Mouse (Mus musculus) midbrain, embryonic 13.5 days (tissue): ENCODE measurements at regions not wholly inside any gene's neighbourhood (a gene's known extent, or its start where the extent isn't known, plus 50 kb on each side); places are given as distances from the start of the nearest gene placed in this dataset.

Experiments used
- ATAC-seq: fragments of 200-750 bp; cut with Nextera tagmentation; 2 replicates; pipeline ENCODE4 v1.8.0; 2017; ENCODE audit warnings: mild to moderate bottlenecking, moderate TSS enrichment, moderate library complexity
- H3K27ac ChIP-seq: fragments of 300-500 bp; sonication (generic); 2 replicates; pipeline ENCODE4 v1.5.1; 2015; ENCODE audit warnings: inconsistent platforms, mild to moderate bottlenecking, moderate library complexity
- H3K27me3 ChIP-seq: fragments of 300-500 bp; sonication (generic); 2 replicates; pipeline ENCODE4 v1.6.1; 2015; ENCODE audit warnings: mild to moderate bottlenecking, inconsistent platforms
- H3K36me3 ChIP-seq: fragments of 300-500 bp; sonication (generic); 2 replicates; pipeline ENCODE4 v1.6.1; 2015; ENCODE audit warnings: mild to moderate bottlenecking, inconsistent platforms
- H3K4me1 ChIP-seq: fragments of 300-500 bp; sonication (generic); replicated peaks from 2 replicates; pipeline ENCODE4 v1.6.1; 2015; ENCODE audit warnings: inconsistent platforms
- H3K4me2 ChIP-seq: fragments of 300-500 bp; sonication (generic); replicated peaks from 2 replicates; pipeline ENCODE4 v1.6.1; 2015; ENCODE audit warnings: moderate library complexity, mild to moderate bottlenecking, inconsistent platforms
- H3K4me3 ChIP-seq: fragments of 300-500 bp; sonication (generic); replicated peaks from 2 replicates; pipeline ENCODE4 v1.5.1; 2015; ENCODE audit warnings: mild to moderate bottlenecking, inconsistent platforms
- H3K9ac ChIP-seq: fragments of 300-500 bp; sonication (generic); replicated peaks from 2 replicates; pipeline ENCODE4 v1.6.1; 2015; ENCODE audit warnings: mild to moderate bottlenecking, inconsistent platforms
- H3K9me3 ChIP-seq: fragments of 300-500 bp; sonication (generic); 2 replicates; pipeline ENCODE4 v1.6.1; 2016; ENCODE audit warnings: mild to moderate bottlenecking, inconsistent platforms
- WGBS: fragments of 180-500 bp; shearing (Covaris S2); methylation state at CpG from one replicate; pipeline ENCODE4 v1.1.7; 2015; 5-methylcytosine and 5-hydroxymethylcytosine counted together

DNA sequence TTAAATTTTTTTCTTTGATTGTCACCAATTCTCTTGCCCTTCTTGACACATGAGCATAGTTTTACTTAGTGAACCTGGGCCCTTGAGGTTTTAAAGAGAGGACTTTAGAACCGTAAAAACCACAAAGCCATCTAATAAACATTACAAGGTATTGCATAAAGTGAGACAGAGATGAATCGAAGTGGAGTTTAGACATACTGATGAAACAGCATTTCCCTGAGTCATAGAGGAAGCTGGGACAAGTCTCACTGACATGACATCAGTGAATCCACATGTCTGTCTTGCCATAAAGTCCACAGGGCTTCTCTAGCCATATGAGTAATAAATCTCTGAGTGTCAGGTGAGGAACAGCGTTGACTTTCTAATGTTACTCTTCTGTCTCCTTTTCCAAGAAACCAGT is 128.4 kb downstream of the Btc start:
- Histone ChIP-seq H3K27me3 (no peaks in the 10 kb centered on the region), H3K27ac (no peak overlapping the region), H3K36me3 (no peaks in the 10 kb centered on the region), H3K4me2 (no peak overlapping the region), H3K4me3 (no peak overlapping the region), H3K4me1 (no peaks in the 10 kb centered on the region), H3K9ac (no peak overlapping the region), H3K9me3 (no peaks in the 10 kb centered on the region)
- ATAC-seq, result no peak
- 91% methylated on average over 3 of the region's 3 CpGs for WGBS

DNA sequence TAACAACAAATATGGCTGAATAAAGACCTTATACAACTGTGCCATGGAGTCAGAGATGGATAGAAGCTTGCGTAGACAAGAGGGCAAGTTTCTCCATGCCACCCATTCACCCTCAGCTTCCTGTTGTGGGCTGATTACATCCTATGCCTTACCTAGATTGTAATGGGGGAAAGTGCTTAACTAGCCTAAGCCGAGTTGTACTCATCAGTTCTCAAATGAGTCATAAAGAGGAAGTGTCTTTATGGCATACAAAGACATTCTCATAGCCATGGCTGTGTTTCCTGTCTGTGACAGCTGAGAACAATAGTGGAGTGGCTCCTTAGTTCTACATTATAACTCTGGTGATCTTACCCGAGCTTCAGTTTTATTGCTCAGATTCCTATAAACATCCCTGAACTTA is 124.3 kb downstream of the Btc start:
- no peaks in the 10 kb centered on the region for H3K9me3 ChIP-seq
- no peak overlapping the region for H3K4me2 ChIP-seq
- H3K36me3 ChIP-seq, result no peaks in the 10 kb centered on the region
- H3K27ac ChIP-seq, result no peak overlapping the region
- H3K4me1 ChIP-seq, result no peaks in the 10 kb centered on the region
- no peak overlapping the region for H3K9ac ChIP-seq
- 87% methylated on average over 3 of the region's 3 CpGs for WGBS
- no peaks in the 10 kb centered on the region for H3K27me3 ChIP-seq
- H3K4me3 ChIP-seq, result no peak overlapping the region
- ATAC-seq, result no peak

GRCm38 (mm10) chr5:91279464-91279863 is 123.3 kb downstream of the Btc start:
- WGBS, result 94% methylated on average over 2 of the region's 2 CpGs
- Histone ChIP-seq H3K9me3 (no peaks in the 10 kb centered on the region), H3K4me3 (no peak overlapping the region), H3K27me3 (no peaks in the 10 kb centered on the region), H3K9ac (no peak overlapping the region), H3K4me1 (no peaks in the 10 kb centered on the region), H3K4me2 (no peak overlapping the region), H3K27ac (no peak overlapping the region), H3K36me3 (no peaks in the 10 kb centered on the region)
- ATAC-seq, result no peak

GRCm38 (mm10) chr5:91282969-91283368 is 119.8 kb downstream of the Btc start:
- ATAC-seq, result no peak
- H3K4me1 ChIP-seq, result no peaks in the 10 kb centered on the region
- no peak overlapping the region for H3K27ac ChIP-seq
- no peaks in the 10 kb centered on the region for H3K9me3 ChIP-seq
- no peaks in the 10 kb centered on the region for H3K27me3 ChIP-seq
- H3K4me2 ChIP-seq, result no peak overlapping the region
- no peak overlapping the region for H3K4me3 ChIP-seq
- WGBS, result 86% methylated on average over 7 of the region's 7 CpGs
- H3K36me3 ChIP-seq, result no peaks in the 10 kb centered on the region
- H3K9ac ChIP-seq, result no peak overlapping the region

- WGBS, result 80% methylated on average over 4 of the region's 4 CpGs
- Histone ChIP-seq H3K36me3 (no peaks in the 10 kb centered on the region), H3K4me3 (no peak overlapping the region)
These were observed 109.7 kb downstream of the Btc start for GRCm38 (mm10) chr5:91293073-91293472.

DNA sequence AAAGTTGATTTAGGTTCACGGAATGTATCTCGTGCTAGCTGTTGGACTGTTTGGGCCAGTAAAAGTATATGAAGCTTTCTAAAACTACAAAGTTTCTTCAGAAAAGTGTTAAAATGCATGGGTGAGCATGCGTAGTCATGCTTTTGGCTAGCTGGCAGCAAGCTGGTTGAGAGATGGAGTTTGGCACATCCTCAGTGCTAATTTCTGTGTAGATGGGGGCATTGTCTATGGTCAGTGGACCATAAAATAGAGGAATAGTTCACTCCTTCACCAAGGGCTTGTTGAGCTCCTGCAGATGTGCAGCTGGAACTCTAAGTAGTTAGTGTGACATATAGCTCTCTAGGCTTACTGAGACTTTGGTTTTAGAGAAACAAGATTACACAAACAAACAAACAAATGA is 107.8 kb downstream of the Btc start:
- Histone ChIP-seq H3K4me2 (no peak overlapping the region), H3K9me3 (no peaks in the 10 kb centered on the region), H3K36me3 (no peaks in the 10 kb centered on the region), H3K4me3 (no peak overlapping the region), H3K9ac (no peak overlapping the region), H3K4me1 (no peaks in the 10 kb centered on the region), H3K27ac (no peak overlapping the region), H3K27me3 (no peaks in the 10 kb centered on the region)
- no peak for ATAC-seq
- WGBS, result 92% methylated on average over 3 of the region's 3 CpGs

More at GRCm38 (mm10) chr5:91293073-91293472, 109.7 kb downstream of the Btc start:
- Histone ChIP-seq H3K27ac (no peak overlapping the region), H3K27me3 (no peaks in the 10 kb centered on the region), H3K9ac (no peak overlapping the region), H3K9me3 (no peaks in the 10 kb centered on the region), H3K4me1 (no peaks in the 10 kb centered on the region), H3K4me2 (no peak overlapping the region)
- no peak for ATAC-seq

DNA sequence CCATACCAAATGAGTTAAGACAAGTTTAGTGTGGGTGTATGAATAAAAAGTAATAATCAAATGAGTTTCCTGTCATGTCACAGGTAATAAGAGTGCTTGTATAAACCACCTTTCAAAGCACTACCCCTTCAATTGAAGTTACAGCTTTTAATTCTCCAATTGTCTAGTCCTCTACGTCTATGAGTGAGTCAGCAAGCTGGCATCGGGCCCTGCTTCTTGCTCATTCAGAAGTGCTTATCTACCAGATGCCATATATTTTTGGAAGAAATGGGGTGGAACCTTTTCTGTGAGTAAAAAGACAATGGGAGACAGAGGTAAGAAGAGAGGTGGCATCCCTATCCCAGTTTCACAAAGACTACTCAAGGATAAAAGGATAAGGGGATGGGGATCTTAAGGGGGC is 105.7 kb downstream of the Btc start:
- Histone ChIP-seq H3K9me3 (no peaks in the 10 kb centered on the region), H3K4me1 (no peaks in the 10 kb centered on the region), H3K27ac (no peak overlapping the region), H3K36me3 (no peaks in the 10 kb centered on the region), H3K9ac (no peak overlapping the region), H3K27me3 (no peaks in the 10 kb centered on the region), H3K4me2 (no peak overlapping the region), H3K4me3 (no peak overlapping the region)
- no peak for ATAC-seq
- 87% methylated on average over 2 of the region's 2 CpGs for WGBS

DNA sequence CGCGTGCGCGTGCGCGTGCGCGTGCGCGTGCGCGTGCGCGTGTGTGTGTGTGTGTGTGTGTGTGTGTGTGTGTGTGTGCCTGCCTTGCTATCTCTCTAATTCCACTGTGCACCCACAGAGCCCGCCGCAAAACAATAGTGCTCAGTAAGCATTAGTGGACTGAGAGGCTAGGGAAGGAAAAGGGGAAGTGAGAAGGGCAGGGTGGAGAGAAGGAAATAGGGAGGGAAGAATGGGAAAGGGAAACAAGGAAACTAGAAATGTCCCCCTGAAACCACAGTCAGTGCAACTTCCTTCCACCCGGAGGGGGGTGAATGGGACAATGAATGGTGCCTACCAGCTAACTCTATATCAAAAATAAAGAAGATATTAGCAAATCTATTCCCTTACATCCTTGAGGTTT is 100.7 kb downstream of the Btc start:
- 89% methylated on average over 17 of the region's 17 CpGs for WGBS
- Histone ChIP-seq H3K4me1 (no peaks in the 10 kb centered on the region), H3K9ac (no peak overlapping the region), H3K36me3 (no peaks in the 10 kb centered on the region), H3K4me3 (no peak overlapping the region), H3K27ac (no peak overlapping the region), H3K4me2 (no peak overlapping the region), H3K27me3 (no peaks in the 10 kb centered on the region), H3K9me3 (no peaks in the 10 kb centered on the region)
- ATAC-seq, result no peak

- no peak overlapping the region for H3K9ac ChIP-seq
- H3K27me3 ChIP-seq, result no peaks in the 10 kb centered on the region
- 78% methylated on average over 9 of the region's 9 CpGs for whole genome bisulfite sequencing
- ATAC-seq, result no peak
- H3K9me3 ChIP-seq, result no peaks in the 10 kb centered on the region
- no peak overlapping the region for H3K4me2 ChIP-seq
- no peak overlapping the region for H3K27ac ChIP-seq
- no peaks in the 10 kb centered on the region for H3K4me1 ChIP-seq
- H3K4me3 ChIP-seq, result no peak overlapping the region
- no peaks in the 10 kb centered on the region for H3K36me3 ChIP-seq
These were observed 99.9 kb downstream of the Btc start for GRCm38 (mm10) chr5:91302943-91303342.

DNA sequence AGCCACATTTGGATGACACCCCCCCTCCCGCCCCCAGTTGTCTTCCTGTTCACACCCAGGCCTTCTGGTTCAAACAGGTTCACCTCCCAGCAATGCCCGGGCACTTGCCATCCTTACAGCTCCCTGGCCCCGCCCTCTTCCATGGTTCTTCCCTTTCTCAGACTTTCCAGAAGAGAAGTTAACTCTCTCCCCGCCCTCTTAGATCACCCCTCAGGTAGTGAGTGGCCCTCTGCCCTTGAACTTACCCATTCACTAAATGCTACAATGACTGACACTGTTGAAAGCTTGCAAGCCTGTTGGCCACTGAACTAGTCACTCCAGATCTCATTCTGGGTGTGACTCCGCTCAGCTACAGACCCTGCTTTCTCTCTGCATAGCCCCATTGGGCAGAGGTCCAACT is 99.1 kb downstream of the Btc start:
- no peaks in the 10 kb centered on the region for H3K4me1 ChIP-seq
- ATAC-seq, result no peak
- 77% methylated on average over 5 of the region's 5 CpGs for WGBS
- H3K27ac ChIP-seq, result no peak overlapping the region
- H3K36me3 ChIP-seq, result no peaks in the 10 kb centered on the region
- no peak overlapping the region for H3K9ac ChIP-seq
- H3K9me3 ChIP-seq, result no peaks in the 10 kb centered on the region
- H3K27me3 ChIP-seq, result no peaks in the 10 kb centered on the region
- H3K4me3 ChIP-seq, result no peak overlapping the region
- H3K4me2 ChIP-seq, result no peak overlapping the region

- Histone ChIP-seq H3K4me3 (no peak overlapping the region), H3K9ac (no peak overlapping the region), H3K27me3 (no peaks in the 10 kb centered on the region), H3K9me3 (no peaks in the 10 kb centered on the region), H3K36me3 (no peaks in the 10 kb centered on the region), H3K4me1 (no peaks in the 10 kb centered on the region), H3K4me2 (no peak overlapping the region), H3K27ac (no peak overlapping the region)
- no peak for ATAC-seq
- 74% methylated on average over 3 of the region's 3 CpGs for WGBS
These were observed 95.8 kb downstream of the Btc start for GRCm38 (mm10) chr5:91307031-91307430.
